Mouse (Mus musculus) cerebellum, postnatal 25 days (tissue): ENCODE measurements around the gene Olfr341.

Experiments
- DNase-seq, 2 experiments: peaks; one replicate each; pipeline ENCODE4 v3.0.0; 2021; ENCODE audit warnings: mixed read lengths in 2 of 2

The Olfr341 gene

GRCm38 (mm10) chr2:36482368-36482767, at the start of gene Olfr341:
Gene Olfr341 (minus strand): TSS chr2:36482468.
- DNase-seq, result no peak

DNA sequence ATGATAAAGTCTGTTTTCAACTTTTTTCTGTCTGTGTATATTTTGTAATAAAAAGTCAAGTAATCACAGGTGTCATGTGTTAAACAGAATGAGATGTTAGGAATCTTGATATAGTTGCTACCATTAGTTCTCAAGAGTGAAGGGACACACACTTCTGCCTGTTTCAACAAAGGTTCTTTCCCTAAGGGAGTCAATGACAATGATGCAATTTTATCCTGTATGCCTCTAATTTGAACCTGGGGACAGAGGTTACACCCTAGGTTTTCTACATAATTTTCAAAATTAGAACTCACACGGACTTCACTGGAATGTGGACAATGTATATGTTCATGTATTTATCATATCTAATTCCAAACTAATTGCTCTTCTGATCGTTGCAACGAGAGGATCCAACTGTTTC, 42.4 kb upstream of the Olfr341 start, which contains the start of gene Olfr342:
Gene Olfr342, plus strand, starts transcription at position 301 of the 400 bp plus-strand sequence.
- DNase-seq, result no peak

- no peak for DNase-seq
These were observed 8.6 kb downstream of the Olfr341 start for GRCm38 (mm10) chr2:36473634-36474033.

GRCm38 (mm10) chr2:36452287-36452686, 30.0 kb downstream of the Olfr341 start, which contains the start of gene Olfr340:
Gene Olfr340 (plus strand): TSS chr2:36452587.
- no peak for DNase-seq
